Mouse (Mus musculus): Measurements from ENCODE around the gene Coq7. TPM values are rescaled to one million over a fixed set of nuclear protein-coding genes. Genes with fewer than 3 reads are reported as not detected.

Gene Coq7
- polyA plus RNA-seq, 1 experiment, result 23.7 TPM

GRCm38 (mm10) chr7:118489706-118490665 is 43.2 kb downstream of the Coq7 start:
- H3K27me3 ChIP-seq (ENCODE audit: control insufficient read depth, insufficient read depth, low read length), result peaks cover 3% of the 10 kb centered on the region; the same call in 1 of the 2 replicates

GRCm38 (mm10) chr7:118488060-118488664 is 45.0 kb downstream of the Coq7 start:
- peaks cover 3% of the 10 kb centered on the region; the same call in 1 of the 2 replicates for H3K27me3 ChIP-seq (ENCODE audit: control insufficient read depth, insufficient read depth, low read length)
- H3K27ac ChIP-seq (ENCODE audit: control insufficient read depth, insufficient read depth, low read depth, low read length), result no peak overlapping the region
- TF ChIP-seq POLR2A (IDR thresholded peaks at IDR 0.05; ENCODE audit: control insufficient read depth, low read depth, low read length) (no peak), CTCF (IDR thresholded peaks at IDR 0.05; ENCODE audit: control insufficient read depth, insufficient read depth, insufficient replicate concordance, low read depth, low read length) (no peak)
- no peaks in the 10 kb centered on the region for H3K36me3 ChIP-seq (ENCODE audit: control insufficient read depth, insufficient read depth, low read length)
- H3K4me3 ChIP-seq (ENCODE audit: control insufficient read depth, low read depth, low read length), result no peak overlapping the region
- H3K4me1 ChIP-seq (ENCODE audit: control insufficient read depth, insufficient read depth, low read length), result peaks cover 19% of the 10 kb centered on the region

More at GRCm38 (mm10) chr7:118489706-118490665, 43.2 kb downstream of the Coq7 start:
- Histone ChIP-seq H3K36me3 (ENCODE audit: control insufficient read depth, insufficient read depth, low read length) (no peaks in the 10 kb centered on the region), H3K27ac (ENCODE audit: control insufficient read depth, insufficient read depth, low read depth, low read length) (no peak overlapping the region), H3K4me1 (ENCODE audit: control insufficient read depth, insufficient read depth, low read length) (peaks cover 19% of the 10 kb centered on the region), H3K4me3 (ENCODE audit: control insufficient read depth, low read depth, low read length) (peak overlapping the region; percentile 79)
- no peak for TF ChIP-seq POLR2A (IDR thresholded peaks at IDR 0.05; ENCODE audit: control insufficient read depth, low read depth, low read length)
- no peak for TF ChIP-seq CTCF (IDR thresholded peaks at IDR 0.05; ENCODE audit: control insufficient read depth, insufficient read depth, insufficient replicate concordance, low read depth, low read length)

- H3K4me3 ChIP-seq (ENCODE audit: control insufficient read depth, low read depth, low read length), result no peak overlapping the region
- peaks cover 3% of the 10 kb centered on the region; the same call in 1 of the 2 replicates for H3K27me3 ChIP-seq (ENCODE audit: control insufficient read depth, insufficient read depth, low read length)
- H3K27ac ChIP-seq (ENCODE audit: control insufficient read depth, insufficient read depth, low read depth, low read length), result no peak overlapping the region
- TF ChIP-seq POLR2A (IDR thresholded peaks at IDR 0.05; ENCODE audit: control insufficient read depth, low read depth, low read length) (no peak), CTCF (IDR thresholded peaks at IDR 0.05; ENCODE audit: control insufficient read depth, insufficient read depth, insufficient replicate concordance, low read depth, low read length) (no peak)
- H3K36me3 ChIP-seq (ENCODE audit: control insufficient read depth, insufficient read depth, low read length), result no peaks in the 10 kb centered on the region
- H3K4me1 ChIP-seq (ENCODE audit: control insufficient read depth, insufficient read depth, low read length), result peaks cover 19% of the 10 kb centered on the region
Observed at GRCm38 (mm10) chr7:118486917-118487316, 46.2 kb downstream of the Coq7 start.

- H3K4me1 ChIP-seq (ENCODE audit: control insufficient read depth, insufficient read depth, low read length), result no peaks in the 10 kb centered on the region
- no peaks in the 10 kb centered on the region for H3K27me3 ChIP-seq (ENCODE audit: control insufficient read depth, insufficient read depth, low read length)
- no peaks in the 10 kb centered on the region for H3K36me3 ChIP-seq (ENCODE audit: control insufficient read depth, insufficient read depth, low read length)
- H3K4me3 ChIP-seq (ENCODE audit: control insufficient read depth, low read depth, low read length), result no peak overlapping the region
- TF ChIP-seq POLR2A (IDR thresholded peaks at IDR 0.05; ENCODE audit: control insufficient read depth, low read depth, low read length) (no peak), CTCF (IDR thresholded peaks at IDR 0.05; ENCODE audit: control insufficient read depth, insufficient read depth, insufficient replicate concordance, low read depth, low read length) (no peak)
- no peak overlapping the region for H3K27ac ChIP-seq (ENCODE audit: control insufficient read depth, insufficient read depth, low read depth, low read length)
Observed at GRCm38 (mm10) chr7:118483996-118484395, 49.2 kb downstream of the Coq7 start.

GRCm38 (mm10) chr7:118482001-118482400 is 51.2 kb downstream of the Coq7 start:
- Histone ChIP-seq H3K27me3 (ENCODE audit: control insufficient read depth, insufficient read depth, low read length) (no peaks in the 10 kb centered on the region), H3K4me3 (ENCODE audit: control insufficient read depth, low read depth, low read length) (no peak overlapping the region), H3K27ac (ENCODE audit: control insufficient read depth, insufficient read depth, low read depth, low read length) (no peak overlapping the region), H3K36me3 (ENCODE audit: control insufficient read depth, insufficient read depth, low read length) (no peaks in the 10 kb centered on the region), H3K4me1 (ENCODE audit: control insufficient read depth, insufficient read depth, low read length) (no peaks in the 10 kb centered on the region)
- TF ChIP-seq POLR2A (IDR thresholded peaks at IDR 0.05; ENCODE audit: control insufficient read depth, low read depth, low read length) (no peak), CTCF (IDR thresholded peaks at IDR 0.05; ENCODE audit: control insufficient read depth, insufficient read depth, insufficient replicate concordance, low read depth, low read length) (no peak)

GRCm38 (mm10) chr7:118481047-118481810 is 51.9 kb downstream of the Coq7 start:
- Histone ChIP-seq H3K27me3 (ENCODE audit: control insufficient read depth, insufficient read depth, low read length) (no peaks in the 10 kb centered on the region), H3K27ac (ENCODE audit: control insufficient read depth, insufficient read depth, low read depth, low read length) (no peak overlapping the region), H3K4me1 (ENCODE audit: control insufficient read depth, insufficient read depth, low read length) (no peaks in the 10 kb centered on the region), H3K4me3 (ENCODE audit: control insufficient read depth, low read depth, low read length) (no peak overlapping the region), H3K36me3 (ENCODE audit: control insufficient read depth, insufficient read depth, low read length) (no peaks in the 10 kb centered on the region)
- no peak for TF ChIP-seq CTCF (IDR thresholded peaks at IDR 0.05; ENCODE audit: control insufficient read depth, insufficient read depth, insufficient replicate concordance, low read depth, low read length)
- TF ChIP-seq POLR2A (IDR thresholded peaks at IDR 0.05; ENCODE audit: control insufficient read depth, low read depth, low read length), result no peak

All from testis, adult 2 months (tissue).